Mouse (Mus musculus) cerebral cortex, adult 2 months (tissue): Measurements from ENCODE around the gene Dcst1.

ENCODE experiments used
- WGBS: fragments of 180-500 bp; shearing (Covaris S2); methylation state at CpG from one replicate; pipeline ENCODE4 v1.1.7; 2018; 5-methylcytosine and 5-hydroxymethylcytosine counted together

Dcst1 gene

GRCm38 (mm10) chr3:89314340-89314739 lies 50.7 kb downstream of the Dcst1 start:
- WGBS, result 71% methylated on average over 5 of the region's 5 CpGs

DNA sequence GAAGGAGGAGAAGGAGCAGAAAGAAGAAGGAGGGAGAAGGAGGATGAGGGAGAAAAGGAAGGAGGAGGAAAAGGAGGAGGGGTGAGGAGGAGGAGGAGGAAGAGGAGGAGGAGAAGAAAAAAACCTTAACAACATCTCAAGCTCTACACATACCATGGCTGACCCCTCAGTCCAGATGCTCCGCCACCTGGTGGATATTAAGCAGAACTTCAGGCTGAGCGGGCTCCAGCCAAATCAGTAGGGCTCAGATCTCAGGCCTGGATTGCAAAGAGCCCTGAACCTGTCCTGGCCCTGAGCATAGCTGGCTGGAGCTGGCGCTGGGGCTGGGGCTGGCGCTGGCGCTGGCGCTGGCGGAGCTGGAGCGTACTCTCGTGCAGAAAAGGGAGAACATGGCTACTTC lies 57.0 kb downstream of the Dcst1 start:
- WGBS, result 17% methylated on average over 9 of the region's 9 CpGs

- WGBS, result 88% methylated on average over 8 of the region's 8 CpGs
Observed at GRCm38 (mm10) chr3:89305551-89306325, 59.3 kb downstream of the Dcst1 start.

- 87% methylated on average over 4 of the region's 4 CpGs for WGBS
Observed at GRCm38 (mm10) chr3:89305105-89305504, 59.9 kb downstream of the Dcst1 start.

DNA sequence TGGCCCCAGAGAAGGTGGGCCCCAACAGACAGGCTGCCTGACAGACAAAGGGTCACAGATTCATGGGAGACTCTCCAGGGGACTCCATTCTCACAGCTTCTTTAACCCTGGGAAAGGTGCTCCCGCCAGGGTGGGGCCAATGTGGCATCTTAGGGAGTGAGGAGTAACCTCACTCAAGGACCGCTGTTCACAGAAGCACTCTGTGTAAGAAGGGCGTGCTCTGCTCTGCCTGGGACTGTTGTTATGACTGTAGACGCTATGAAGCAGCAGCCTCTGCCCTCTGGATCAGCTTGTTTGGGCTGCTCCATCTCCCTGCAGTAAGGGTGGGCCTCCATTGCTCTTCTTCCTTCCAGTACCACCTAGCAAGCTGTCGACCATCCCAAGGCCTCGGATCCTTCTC lies 60.6 kb downstream of the Dcst1 start:
- WGBS, result 84% methylated on average over 6 of the region's 6 CpGs

DNA sequence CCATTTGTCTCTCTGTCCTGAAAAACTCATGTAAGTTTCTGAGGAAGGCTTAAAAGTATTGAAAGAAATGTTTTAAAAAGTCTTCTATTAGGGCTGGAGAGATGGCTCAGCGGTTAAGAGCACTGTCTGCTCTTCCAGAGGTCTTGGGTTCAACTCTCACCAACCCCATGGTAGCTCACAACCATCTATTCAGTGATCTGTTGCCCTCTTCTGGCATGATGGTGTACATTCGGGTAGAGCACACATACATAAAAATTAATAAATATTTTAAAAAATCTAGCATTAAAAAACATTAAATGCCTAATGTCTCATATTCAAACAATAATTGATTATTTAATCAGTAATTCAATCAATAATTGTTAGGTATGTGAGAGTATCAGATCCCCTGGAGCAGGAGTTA lies 64.5 kb downstream of the Dcst1 start:
- WGBS, result 64% methylated on average over 2 of the region's 2 CpGs
